Mouse (Mus musculus) adrenal gland, postnatal 14 days (tissue): ENCODE measurements around the gene Fam78a. TPM values are rescaled to one million over a fixed set of nuclear protein-coding genes. Genes with fewer than 3 reads are reported as not detected.

Source experiments
- DNase-seq: peaks from one replicate; pipeline ENCODE4 v3.0.0; 2021; ENCODE audit warnings: mixed read lengths
- total RNA-seq: library from RNA; stranded (reverse); gene quantifications from 2 replicates; pipeline ENCODE4 v1.2.3, GENCODE M21; 2021

Gene Fam78a
- total RNA-seq, 1 experiment from 2014 or later: 3.0 TPM

DNA sequence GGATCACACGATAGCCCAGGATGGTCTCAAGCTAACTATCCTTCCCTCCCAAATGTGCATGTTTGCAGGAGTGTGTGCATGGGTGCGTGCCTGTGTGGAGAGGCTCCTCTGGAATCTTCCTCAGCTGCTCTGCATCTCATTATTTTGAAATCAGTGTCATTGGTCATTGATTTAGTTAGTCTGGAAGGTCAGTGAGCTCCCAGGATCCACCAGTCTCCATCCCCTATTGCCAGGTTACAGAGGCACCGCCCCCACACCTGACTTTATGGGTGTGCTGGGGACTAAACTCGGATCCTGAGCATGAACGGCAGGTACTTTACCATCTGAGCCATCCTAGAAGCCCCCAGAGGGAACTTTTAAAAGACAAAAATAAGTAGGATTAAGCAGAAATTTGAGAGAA is 18.3 kb upstream of the Fam78a start:
- no peak for DNase-seq

DNA sequence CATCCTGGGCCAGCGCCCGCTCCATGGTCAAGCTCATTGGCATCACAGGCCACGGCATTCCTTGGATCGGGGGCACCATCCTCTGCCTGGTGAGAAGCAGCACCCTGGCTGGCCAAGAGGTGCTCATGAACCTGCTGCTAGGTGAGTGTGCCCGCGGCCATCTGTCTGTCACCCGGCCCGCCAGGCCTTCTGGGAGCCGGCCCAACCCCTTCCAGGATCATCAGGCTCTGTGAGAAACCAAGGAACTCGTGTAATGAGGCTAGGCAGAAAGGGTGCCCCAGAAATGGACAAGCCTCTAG is 11.4 kb upstream of the Fam78a start:
- DNase-seq: no peak

DNA sequence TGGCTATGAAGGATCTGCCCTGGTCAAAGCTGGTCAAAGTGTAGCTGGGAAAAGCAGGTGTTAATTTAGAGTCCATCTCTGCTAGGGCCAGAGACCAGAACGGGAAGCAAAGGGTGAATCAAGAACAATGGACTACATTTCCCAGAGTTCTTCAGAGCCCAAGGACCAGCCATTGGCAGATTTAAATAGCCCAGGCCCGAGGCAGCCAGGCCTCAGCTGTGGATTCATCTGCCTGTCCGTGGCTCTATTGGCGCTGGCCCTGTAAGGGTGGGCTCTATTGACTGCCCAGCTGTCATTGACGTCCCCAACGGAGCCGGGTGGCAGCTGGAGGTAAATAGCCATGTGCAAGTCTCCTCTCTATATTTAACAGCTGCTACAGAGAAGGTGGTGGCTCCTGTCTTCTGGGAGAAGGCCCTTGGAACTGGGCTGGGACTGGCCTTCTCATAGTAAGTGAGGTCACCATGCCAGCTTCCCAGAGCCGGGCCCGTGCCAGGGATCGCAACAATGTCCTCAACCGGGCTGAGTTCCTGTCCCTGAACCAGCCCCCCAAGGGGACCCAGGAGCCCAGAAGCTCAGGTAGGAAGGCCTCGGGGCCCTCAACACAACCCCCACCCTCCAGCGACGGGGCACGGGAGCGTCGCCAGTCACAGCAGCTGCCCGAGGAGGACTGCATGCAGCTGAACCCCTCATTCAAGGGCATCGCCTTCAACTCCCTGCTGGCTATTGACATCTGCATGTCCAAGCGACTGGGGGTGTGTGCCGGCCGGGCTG is 10.9 kb upstream of the Fam78a start, which contains the start of gene Plpp7:
Gene Plpp7, plus strand, starts transcription at position 178 of the 771 bp plus-strand sequence.
- peak; percentile 72 for DNase-seq

DNA sequence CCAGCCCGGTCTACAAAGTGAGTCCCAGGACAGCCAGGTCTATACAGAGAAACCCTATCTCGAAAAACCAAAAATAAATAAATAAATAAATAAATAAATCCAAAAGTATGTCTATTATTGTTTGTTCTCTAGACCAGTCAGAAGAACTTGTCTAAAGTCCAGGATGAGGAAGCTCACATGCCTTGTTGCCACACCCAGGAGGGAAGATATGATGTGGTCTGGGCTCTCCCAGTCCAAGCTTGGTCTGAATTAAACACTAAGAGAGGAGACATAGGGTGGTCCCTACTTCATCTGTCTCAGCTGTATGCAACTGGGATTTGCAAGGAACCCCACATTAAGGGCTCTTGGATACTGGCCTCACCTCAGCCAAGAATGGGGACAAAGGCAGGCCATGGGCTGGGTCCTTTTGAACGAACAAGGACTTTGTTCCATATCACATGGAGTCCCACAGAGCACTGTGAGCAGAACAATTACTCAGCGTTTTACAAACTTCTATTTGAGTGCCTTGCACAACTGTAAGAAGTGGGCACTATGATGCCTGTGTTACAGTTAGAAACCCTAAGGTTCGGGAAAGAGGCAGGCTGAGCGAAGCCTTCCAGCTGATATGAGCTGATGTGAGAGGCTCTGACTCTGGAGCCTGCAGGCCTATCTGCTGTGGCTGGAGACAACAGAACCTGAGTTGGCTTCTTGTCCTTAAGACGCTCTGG is 9.5 kb upstream of the Fam78a start:
- no peak for DNase-seq

DNA sequence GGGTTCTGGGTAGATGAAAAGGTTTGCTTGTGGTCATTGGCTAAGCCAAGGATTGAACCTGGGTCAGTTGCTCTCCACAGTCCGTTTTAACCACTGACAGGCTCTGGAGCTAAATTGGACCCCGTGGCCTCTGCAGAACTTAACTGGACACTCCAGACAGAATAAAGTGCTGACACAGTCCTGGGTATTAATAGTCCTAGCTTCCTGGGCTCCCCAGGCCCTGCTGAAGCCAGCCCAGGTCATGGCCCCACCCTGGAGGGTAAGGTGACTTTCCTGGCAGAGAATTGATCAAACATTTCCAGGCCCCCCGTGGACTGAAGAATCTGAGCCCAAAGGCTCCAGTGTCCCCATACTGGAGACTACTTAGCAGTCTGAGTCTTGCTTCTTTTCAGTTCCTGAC is 7.3 kb upstream of the Fam78a start:
- no peak for DNase-seq

DNA sequence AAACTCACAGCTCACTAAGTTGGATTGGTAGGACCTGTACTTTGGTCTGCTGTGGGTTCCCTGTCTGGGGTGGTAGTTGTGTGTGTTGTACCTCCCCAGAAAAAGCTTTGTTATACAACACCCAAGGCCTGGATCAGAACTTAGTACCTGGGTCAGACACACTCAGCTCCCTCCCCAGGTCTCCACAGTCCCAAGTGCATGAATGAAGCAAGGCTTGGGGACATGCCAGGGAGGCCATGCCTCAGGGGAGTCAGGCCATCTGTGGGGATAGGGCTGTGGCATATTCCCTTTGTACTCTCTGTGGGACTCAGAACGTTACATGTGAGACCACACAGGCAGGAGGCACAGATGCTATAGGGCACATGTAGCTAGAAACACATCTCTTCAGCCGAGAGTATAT is 5.5 kb upstream of the Fam78a start:
- no peak for DNase-seq

DNA sequence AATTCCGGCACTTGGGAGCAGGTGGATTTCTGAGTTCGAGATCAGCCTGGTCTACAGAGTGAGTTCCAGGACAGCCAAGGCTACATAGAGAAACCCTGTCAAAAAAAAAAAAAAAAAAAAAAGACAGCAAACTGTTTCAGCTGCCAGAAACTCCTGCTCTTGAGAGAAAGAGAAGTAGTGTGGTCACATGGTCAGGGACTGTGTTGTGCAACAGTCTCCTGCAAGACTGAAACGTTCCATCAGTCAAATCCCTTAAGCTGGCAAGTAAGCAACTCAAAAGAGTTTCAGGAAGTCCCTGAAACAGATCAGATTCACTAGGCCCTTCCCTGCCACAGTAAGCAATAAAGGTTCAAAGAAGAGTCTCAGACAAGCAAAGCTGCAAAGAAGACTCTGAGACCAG is 4.9 kb upstream of the Fam78a start:
- no peak for DNase-seq

DNA sequence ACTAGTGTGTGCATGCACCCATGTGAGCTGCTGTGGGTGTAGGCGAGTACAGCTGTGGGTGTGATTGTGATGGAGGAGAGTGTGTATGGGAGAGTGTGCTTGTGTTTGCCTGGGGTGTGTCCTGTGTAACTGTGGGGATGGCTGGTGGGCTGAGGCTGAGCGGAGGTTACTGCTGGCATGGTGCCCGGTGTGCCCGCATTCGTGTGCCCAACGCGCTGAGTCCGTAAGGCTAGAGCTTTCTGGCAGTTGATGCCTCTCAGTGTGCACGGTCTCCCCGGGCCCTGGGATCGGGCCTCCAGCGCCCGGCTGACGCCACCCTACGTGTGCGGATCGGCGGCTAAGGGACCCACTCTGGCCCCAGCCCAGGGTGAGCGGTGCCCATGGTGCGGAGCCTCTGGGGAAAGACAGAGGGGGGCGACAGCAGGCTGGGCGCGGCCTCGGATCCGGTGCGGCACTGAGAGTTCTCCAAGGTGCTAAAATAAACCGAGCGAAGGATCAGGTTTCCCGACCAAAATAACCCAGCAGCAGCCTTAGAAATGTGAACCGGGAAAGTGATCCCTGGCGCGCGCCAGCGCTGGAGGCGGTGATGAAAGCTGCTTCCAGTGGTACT is 3.8 kb upstream of the Fam78a start:
- no peak for DNase-seq

DNA sequence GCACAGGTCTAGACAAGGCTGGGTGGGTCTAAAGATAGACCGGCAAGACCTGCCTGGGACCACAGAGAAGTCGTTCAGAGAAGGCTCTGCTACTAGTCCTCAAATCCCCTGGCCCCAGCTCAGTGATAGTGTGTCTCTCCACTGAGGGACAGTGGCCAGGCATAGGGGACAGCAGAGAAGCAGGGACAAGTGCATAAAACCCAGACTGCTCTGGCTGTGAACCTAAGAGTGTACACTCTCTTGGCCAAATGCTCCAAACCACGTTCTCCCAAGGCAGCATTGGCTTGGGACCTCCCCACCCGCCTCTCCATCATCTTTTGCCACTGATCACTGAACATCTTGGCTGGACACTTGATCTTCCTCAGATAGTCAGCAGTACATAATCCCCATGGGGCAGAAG is 2.9 kb upstream of the Fam78a start:
- DNase-seq: no peak

DNA sequence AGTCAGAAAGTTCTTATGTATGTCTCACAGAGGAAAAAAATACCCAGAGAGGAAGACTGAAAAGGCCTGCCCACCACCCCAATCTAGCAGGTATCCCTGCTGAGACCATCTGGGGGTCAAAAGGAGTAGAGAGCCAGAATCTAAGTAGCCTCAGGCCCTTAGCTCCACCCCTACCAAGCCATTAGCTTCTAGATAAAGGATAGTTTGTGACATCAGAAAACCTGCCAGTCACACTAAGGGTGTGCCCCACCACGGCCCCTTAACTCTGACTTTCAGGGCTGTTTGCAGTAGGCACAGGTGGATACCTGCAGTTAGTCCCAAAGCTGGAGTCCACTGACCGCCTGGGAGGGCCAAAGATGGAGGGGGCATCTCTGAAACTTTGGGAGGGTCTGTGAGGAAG is 574 bp upstream of the Fam78a start:
- DNase-seq: no peak

DNA sequence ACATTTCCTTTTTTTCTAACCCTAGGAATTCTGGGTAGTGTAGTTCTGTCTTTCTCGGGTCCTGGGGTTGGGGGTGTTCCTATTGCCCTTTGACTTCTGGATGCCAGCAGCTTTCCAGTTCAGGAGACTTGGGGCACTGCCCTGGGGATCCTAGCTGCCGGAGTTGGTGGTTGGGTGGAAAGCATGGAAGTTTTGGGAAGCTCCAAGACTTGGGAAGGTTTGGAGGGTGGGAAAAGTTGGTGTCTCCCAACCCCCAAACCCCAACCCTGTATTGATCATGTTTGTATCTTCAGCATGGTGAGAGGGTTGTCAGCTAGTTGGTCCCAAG is 179 bp upstream of the Fam78a start:
- no peak for DNase-seq

DNA sequence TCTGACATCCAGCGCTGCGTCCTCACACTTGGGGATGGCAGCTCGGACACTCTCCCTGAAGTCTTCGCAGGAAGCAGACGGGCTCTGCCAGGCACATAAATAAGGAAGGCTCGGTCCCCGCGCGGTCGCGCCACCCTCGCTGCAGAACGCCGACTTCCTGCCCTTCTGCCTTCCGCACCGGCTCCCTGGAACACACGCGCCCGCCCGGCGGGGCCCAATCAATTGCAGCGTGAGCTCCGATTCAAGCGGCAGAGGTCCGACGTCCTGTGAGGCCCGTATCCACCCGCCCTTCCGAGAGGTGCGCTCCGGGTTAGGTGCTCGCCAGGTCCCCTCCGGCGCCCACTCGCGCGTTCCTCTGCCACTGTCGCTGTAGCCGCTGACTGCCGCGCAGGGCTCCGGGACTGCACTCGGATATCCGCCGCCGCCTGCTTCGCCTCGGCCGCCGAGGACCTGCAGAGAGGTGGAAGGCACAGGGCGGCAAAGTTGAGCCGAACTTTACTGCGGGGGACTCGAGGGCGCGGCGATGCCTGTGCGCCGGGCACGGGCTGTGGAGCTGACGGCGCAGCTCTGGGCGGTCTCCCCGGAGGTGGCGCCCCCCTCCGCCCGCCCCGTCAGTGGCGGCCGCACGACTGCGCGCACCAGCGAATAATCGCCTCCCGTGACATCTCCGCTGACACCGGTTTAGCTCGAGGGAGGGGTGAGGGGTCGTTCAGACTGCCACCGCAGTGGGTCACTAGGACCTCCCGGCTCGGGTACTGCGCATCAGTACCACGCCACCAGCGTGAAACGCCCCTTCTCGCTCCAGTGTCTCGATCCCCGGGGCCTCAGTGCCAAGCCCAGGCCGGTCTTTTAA is 1.3 kb downstream of the Fam78a start:
- peak; percentile 68 for DNase-seq

DNA sequence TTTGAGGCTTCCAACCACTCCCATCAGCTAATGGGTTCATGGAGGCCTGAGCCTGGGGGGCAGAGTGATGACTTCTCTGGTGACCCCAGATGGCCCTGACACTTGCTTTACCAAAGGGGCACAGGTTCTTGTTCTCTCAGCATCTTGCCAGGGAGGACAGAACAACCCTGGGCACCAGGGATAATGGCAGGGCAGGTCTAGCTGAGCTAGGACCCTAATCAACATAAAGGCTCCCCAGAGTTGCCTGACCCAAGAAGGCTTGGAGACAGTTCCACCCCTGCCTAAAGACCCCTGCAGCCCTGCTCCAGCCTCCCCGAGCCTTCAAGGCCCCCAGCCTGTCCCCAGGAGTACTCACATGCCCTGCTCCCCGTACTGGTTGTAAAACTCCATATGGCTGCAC is 2.4 kb downstream of the Fam78a start:
- DNase-seq: no peak

DNA sequence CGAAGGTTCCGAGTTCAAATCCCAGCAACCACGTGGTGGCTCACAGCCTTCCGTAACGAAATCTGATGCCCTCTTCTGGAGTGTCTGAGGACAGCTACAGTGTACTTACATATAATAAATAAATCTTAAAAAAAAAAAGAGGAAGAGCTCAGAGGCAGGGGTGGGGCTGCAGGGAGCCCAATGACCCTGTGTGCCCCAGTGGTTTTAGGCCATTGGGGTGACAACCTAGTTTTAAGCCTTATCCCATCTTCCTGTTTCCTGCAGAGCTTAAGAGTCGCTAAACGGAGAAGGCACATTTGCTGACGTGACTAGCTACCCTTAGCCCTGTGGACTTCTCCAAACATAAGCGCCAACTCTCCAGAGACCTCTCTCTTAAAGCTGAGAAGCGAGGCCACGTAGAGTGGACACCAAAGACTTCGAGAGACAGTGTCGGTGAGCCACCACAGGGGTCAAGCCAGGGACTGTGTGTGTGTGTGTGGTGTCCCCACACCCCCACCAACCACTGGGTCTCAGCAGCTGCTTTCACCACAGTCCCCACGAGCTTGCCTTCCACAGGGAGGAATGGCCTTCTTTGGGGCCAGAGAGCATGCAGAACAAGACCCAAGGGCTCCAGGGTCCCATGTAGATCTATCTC is 3.2 kb downstream of the Fam78a start:
- no peak for DNase-seq

DNA sequence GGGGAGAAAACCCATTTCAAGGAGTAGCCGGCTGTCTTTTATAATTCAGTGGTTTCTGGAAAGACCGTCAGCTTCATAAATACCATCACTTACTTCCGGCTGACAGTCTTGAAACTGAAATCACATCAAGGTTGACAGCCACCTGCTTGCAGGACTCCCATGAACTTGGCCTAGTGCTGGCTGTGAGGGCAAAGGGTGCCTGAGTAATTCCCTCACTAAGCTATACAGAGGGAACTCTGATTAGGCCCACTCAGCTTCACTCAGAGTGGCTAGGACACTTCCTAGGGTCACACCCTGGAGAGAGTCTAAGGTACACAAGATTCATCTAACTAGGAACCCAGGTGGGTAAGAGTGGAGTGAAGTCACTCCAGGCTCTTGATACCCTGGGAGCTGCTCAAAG is 4.0 kb downstream of the Fam78a start:
- no peak for DNase-seq

DNA sequence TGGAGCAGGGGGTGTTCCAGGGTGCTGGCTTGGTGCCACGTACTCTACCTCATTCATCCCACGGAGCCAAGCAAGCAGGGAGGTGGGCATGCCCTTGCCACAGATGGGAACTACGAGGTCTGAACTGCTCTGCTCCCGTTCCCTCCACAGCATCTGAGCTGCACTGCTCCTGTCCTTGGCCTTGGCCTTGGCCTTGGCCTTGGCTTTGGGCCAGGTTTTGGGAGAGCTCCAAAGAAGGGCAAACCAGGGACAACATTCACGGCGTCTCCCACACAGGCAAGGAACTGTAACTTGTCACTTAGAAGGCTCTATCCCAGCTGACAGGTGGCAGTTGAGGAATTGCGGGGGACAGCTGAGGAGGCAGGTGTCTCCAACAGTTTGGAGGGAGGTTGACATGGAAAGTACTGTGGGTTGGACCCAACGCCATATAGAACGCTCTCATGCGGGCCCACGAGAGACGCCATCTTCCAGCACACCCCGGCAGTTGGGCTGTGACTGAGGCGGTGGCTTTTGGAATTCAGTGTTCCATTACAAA is 5.4 kb downstream of the Fam78a start:
- peak; percentile 77 for DNase-seq

DNA sequence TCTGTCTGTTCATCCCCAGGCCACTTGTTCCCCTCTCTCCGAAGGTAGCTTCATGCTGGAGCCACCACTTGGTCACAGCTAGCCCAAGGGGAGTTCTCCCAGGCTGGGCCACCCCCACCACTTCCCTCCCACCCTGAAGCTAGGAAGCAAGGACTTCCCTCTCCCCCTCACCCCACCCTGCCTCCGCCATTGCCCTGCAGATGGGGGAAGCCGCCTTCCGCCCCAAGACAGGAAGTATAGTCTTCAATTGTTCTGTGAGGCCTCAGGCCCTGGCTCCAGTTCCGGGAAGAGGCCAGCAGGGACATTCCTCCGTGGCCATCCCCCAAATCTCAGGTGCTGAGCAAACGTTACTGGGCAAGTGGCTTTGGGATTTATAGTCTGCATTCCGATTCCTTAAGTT is 6.1 kb downstream of the Fam78a start:
- DNase-seq: peak; percentile 69

DNA sequence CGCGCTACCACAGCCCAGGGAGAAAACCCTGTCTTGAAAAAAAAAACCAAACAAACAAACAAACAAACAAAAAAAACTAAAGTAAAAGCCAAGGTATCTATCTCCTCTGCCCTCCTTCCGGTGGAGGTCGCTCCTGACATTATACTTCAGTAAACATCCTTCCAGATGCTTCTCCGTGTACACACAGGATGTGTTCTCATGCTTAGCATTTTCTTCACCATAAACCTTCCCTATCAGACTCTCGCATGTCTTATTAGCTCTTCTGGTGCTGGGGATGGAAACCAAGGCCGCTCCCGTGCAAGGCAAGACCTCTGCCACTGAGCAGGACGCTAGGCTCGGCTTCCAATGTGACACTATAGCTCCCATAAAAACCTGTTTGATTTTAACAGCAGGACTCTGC is 6.9 kb downstream of the Fam78a start:
- no peak for DNase-seq

DNA sequence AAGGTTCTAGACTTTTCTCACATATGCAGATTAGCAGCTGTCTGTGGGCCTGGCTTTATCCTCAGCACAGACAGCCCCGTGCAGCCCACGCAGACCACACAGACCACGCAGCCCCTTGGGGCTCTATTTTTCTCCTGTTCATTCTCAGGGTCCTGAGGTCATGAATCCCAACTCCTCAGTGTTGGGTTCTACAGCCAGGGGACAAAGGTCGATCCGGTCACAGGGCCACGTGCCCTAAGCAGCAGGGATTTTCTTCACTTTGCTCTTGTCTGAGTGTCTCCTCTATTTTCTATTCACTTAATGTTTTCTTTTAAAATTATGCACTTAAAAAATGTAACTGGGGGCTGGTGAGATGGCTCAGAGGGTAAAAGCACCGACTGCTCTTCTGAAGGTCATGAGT is 9.3 kb downstream of the Fam78a start:
- DNase-seq: no peak

DNA sequence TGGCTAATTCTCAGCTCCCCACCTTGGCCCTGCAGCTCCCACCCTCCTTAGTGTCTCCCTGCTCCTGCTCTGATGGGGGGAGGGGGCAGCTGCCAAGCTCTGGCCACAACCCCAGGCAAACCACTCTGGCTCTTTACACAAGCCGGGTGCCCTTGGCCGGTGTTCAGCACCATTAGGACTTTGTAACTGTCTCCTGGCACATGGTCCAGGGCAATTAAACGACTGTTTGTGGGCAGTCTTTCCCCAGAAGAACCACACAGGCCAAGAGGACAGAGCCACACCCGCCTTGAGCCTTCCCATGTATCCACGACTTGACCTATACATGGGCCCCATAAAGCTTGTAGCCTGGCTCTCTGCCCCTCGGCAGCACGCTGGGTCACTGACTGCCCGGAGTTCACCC is 10.3 kb downstream of the Fam78a start:
- peak; percentile 72 for DNase-seq

DNA sequence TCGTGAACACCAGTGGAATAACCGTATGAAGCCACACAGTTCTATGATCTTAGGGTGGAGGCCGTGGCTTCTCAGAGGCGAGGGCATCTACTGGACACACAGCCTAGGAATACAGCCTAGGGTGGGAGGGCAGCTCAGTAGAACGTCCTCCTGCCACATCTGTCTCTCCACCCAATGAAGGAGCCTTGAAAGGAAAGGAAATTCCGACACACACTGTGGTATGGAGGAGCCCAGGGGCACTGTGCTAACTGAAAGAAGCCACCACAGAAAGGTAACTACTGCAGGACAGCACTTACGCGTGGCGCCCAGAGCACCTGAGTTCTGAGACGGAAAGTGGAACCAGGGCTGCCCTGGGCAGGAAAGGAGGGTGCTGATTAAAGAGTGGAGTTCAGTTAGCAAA is 13.9 kb downstream of the Fam78a start:
- no peak for DNase-seq
